Mouse (Mus musculus): ENCODE data around the gene Pkp4.

Pkp4 gene

DNA sequence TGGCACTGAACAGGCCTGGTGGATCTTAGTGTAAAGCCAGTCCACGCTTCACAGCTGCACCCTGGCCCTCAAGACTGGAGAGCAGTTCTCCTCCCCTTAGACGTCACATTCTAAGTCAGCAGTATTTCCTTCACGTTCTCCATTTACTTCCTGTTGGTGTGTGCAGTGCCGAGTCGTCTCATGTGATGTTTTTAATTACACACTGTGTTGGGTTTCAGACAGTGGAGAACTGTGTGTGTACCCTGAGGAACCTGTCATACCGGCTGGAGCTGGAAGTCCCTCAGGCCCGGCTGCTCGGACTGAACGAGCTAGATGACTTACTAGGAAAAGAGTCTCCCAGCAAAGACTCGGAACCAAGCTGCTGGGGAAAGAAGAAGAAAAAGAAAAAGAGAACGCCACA is 177.9 kb downstream of the Pkp4 start:
- DNase-seq (ENCODE audit: extremely low spot score, low read depth, low spot score): no peak

DNA sequence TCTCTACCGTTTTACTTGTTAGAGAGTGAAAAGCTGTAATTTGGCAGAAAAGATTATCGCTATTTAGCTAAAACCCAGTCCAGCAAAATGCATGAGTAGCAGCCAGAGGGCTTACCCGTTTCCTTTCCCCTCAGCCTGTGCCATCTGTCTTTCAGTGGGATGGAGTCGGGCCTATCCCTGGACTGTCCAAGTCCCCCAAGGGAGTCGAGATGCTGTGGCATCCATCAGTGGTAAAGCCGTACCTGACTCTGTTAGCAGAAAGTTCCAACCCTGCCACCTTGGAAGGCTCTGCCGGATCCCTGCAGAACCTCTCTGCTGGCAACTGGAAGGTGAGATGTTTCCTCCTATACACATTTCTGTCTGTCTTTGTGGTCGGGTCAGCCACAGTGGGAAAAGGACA is 178.3 kb downstream of the Pkp4 start:
- no peak for DNase-seq (ENCODE audit: extremely low spot score, low read depth, low spot score)

DNA sequence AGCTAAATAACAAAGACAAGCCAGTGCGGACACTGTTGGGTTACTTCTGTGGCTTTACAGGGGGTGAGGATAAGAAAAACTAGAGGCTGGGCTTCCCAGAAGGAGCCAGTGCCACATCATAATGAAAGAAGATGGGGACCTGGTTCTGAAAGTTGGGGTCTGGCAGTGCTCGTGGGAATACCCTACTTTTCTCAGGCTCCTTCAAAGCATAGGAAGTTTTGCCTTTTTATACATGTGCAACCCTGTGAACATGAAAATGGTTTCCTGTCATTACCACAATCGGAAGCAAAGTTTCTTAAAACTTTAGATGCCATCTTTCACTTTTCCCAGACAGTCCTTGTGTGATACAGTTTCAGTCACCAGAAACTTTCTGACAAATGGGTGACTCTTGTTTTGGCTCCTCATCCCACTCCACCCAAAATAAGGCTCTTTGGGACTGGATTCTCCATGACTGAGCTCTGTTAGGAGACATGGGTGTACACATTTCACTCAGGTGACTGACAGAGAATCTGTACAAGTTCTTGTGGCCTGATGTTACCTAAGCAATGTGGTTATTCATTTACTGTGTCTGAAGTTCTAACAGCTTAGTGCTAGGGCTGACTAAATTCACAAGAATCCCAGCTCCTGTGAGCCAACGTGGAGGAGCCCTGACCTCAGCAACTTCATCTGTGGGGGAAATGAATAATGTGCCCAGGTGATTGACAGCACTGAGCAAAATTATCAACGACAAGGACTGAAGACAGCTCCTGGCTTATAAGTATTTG is 179.3 kb downstream of the Pkp4 start:
- DNase-seq (ENCODE audit: extremely low spot score, low read depth, low spot score): no peak

DNA sequence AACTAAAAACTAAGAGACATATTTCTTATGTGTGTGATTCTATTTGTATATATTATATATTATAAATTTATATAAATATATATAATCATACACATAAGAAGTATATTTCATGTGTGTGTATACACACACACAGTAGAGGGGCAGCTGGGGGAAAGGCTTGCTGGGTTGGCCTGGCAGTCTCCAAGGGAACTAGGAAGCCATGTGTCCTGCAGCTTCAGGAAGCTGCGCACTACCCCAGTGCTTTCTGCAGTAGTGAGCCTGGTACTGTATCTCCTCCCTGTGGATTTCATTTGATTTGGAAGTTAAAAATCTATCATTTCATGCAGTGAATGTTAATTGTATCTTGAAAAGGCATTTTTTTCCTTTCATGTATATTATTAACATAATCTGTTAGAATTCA is 180.2 kb downstream of the Pkp4 start:
- no peak for DNase-seq (ENCODE audit: extremely low spot score, low read depth, low spot score)

DNA sequence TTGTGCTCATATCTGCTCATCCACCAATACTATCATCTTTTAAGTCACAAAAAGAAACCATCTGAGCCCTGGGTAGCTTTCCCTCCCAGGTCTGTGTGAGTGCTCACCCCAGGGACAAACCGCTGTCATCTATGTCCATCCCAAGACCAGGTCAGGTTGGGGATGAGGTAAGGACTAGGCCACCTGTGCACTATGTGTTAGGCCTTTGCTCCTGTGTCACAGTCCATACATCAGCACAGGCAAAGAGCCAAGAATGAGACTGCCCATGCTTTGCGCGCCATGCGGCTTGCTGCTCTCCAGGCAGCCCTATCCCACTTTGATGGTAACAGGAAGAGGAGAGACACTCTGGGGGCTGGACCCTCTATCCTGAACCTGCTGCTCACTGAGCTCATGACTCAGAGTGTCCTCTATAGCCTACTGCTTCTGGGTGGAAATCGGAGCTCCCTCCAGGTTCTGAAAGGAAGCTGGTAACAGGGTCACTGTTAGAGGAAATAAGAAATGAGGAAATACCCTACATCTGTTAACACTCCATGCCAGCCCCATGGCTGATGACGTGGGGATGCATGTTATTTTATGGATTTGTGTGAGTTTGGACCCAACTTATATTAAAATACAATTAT is 182.1 kb downstream of the Pkp4 start:
- DNase-seq (ENCODE audit: extremely low spot score, low read depth, low spot score): no peak

DNA sequence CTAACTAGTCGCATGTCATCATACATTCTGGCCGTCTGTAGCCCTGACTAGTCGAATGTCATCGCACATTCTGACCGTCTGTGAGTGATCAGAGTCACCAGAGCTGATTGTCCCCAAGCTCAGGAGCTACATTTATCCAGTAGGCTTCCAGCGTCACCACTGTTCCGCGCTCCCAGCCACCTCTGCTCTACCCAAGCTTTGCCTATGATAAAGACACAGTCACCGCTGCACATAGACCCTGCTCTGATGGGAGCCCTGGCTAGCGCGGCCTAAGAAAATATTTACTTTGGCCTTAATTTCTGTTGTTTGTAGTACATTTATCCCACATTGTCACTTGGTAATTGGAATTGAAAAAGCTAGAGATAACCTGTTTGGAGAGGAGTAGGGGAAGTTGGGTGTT is 183.2 kb downstream of the Pkp4 start:
- DNase-seq (ENCODE audit: extremely low spot score, low read depth, low spot score): no peak

DNA sequence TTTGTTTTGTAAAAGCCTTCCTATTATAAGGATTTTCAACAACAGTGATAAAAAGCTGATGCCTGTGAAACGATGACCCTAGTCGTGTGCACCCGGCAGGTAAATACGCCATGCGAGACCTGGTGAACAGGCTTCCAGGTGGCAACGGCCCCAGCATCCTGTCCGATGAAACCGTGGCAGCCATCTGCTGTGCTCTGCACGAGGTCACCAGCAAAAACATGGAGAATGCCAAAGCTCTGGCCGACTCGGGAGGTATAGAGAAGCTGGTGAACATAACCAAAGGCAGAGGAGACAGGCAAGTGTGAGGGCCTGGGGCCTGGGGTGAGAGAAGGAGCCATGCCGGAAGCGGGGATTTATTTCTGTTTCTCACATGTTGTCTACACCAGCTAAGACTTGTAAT is 184.0 kb downstream of the Pkp4 start:
- no peak for DNase-seq (ENCODE audit: extremely low spot score, low read depth, low spot score)

DNA sequence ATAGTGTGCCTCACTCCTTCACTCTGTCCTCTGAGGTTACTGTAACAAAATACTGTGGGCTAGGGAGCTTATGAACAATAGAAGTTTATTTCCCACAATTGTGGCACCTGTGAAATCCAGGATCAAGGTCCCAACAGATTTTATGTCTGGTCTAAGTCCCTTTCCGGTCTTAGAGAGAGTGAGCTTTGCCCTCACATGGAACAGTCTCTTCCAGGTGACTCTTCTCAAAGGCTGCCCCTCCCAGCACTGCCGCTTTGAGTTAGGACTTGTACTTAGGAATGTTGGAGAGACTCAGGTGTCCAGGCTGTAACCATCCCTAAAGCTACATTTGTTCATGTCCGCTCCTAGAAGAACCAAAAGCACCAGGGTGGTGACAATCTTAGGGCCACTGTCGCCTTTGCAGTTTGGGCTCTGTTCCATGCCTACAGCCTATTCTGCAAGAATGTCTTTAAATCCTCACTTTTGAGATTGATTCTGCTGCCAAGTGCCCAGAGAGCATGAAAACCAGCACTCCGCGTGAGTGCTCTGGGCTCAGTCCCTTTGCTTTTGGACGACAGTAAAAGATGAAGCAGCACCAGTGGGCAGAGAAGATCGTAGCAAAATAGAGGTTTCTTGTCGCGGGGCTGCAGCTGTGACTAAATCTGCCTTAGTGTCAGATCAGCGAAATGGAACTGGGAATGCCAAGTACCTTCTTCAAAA is 184.6 kb downstream of the Pkp4 start:
- no peak for DNase-seq (ENCODE audit: extremely low spot score, low read depth, low spot score)

DNA sequence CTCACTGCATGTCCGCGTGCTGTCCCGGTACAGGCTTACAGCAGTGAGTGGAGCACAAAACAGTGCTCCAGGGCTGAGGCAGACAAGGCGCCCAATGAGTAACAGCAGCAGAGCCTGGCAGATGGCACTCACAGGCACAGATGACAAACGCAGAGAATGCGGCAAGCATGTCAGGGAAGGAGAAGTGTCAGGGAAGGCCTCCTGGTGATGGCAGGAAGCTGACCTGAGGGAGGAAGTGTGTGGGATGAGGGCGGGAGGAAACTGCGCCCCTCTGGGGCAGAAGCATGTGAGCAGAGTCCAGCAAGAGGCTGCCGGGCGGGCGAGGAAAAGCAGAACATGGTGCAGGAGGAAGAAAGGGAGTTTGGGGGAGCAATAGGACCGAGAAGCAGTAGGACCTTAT is 185.8 kb downstream of the Pkp4 start:
- no peak for DNase-seq (ENCODE audit: extremely low spot score, low read depth, low spot score)

DNA sequence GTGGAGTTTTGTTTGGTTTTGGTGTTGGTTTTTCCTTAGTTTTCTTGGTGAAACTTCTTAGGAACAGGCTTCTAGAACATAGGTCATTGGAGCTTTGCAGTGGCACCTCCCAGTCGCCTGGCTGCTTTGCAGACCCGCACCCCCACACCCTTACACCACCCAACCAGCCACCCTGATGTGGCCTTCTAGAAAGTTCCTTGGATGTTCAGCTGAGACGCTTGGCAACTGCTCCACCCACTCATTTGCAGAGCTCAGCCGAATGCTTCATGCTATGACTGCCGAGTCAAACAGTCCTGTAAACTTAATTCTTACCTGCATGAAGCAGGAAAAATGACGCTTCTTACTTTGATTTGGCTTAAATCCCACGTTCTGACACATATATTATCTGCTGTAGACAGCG is 187.9 kb downstream of the Pkp4 start:
- DNase-seq (ENCODE audit: extremely low spot score, low read depth, low spot score): no peak

DNA sequence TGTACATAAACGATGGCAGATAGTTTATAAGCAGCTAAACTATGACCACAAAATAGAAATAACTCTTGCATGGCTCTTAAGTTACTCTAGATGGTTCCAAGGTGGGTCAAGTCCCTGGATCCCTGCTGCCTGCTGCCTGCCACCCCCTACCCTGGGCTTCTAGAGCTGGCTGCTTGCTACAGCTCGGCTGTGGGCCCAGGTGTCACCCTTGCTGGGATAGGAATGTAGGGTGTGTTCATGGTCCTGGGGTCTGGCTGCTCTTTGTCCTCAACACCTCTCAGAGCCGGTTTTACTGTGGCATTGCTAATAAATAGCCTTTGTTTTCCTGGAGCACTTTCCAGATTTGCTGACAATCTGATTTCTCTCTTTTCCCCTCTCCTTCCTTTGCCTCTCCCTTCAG is 189.4 kb downstream of the Pkp4 start:
- no peak for DNase-seq (ENCODE audit: extremely low spot score, low read depth, low spot score)

DNA sequence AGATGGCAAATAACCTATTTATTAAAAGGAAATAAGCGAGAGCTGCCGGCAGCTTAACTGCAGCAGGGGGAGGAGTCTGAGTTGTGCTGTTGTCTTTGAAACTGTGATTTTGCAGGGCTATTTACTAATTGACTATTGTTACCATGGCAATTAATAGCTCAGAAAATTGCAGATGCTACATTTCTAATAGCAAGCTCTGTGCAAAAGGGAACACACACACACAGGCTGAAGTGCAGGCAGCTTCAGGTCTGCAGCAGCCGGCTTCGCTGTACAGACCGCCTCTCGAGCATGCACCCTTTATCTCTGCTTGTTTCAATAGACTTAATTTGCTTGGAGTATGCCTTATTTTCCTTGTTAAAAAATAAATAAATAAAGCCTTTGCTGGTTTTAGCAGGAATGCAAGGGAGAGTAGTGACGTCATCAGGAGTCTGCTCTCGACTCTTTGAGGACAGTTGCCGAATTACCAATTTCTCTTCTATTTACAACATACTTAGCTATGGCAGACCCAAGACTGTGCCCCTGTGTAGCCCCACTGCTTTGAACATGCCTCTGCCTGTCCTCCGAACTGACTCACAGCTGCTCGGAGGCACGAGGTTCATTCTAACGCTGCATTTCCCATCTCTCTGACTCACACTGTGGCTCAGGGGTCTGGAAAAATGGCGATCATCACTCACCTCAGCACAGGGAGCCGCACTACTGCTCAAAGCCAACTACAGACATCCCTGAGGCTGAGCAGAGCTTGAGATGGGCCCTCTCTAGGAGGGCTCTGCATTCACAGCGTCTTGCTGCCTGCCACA is 190.9 kb downstream of the Pkp4 start:
- no peak for DNase-seq (ENCODE audit: extremely low spot score, low read depth, low spot score)

DNA sequence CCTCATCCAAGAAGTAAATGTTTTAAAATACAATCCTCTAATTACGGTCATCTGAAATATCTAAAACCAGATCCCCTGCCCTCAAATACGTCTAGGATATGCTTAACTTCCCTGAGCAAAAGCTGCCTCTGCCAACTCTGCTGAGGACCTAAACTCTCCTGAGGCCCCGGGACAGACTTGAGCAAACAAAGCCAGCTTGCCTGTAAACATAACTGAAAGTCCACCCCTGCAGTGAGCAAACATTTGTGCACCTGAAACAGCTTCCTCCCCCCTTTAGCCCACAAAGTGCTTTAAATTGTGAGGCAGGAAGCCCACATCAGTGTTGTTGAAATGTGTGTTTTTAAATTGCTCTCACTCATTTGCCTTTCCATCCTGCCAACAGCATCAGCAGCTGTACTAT is 193.2 kb downstream of the Pkp4 start:
- no peak for DNase-seq (ENCODE audit: extremely low spot score, low read depth, low spot score)

DNA sequence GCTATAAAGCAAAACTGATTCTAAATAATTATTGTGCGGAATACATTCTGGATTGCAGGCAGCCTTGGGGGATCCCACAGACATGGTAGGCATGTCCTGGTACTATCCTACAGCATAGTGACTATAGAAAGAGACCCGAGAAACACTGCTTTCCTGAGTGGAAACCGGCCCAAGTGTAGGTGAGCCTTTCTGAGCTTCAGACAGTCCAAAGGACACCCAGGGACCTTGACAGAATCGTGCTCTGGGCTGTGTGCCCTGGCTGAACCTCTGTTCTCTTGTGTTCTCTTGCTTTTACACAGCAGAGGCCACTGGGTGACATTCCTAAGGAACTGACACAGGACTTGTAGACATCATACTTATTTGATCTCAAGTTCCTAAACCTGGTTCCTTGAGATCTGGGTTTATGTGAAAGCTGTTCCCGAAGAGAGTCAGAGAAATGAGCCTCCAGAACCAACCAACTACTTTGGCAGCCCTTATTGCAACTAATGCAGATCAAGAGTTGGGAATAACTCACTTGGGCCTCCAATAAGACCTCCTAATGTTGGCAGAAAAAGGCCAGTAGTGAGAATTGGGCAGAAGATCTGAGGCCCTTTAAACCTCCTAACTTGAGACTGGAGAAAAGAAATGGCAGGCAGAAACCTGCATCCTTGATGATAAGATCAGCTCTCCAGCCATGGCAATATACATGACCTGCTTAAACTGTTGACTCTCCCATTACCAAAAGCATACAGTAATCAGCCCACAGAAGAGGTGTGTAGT is 195.1 kb downstream of the Pkp4 start:
- DNase-seq (ENCODE audit: extremely low spot score, low read depth, low spot score): no peak

DNA sequence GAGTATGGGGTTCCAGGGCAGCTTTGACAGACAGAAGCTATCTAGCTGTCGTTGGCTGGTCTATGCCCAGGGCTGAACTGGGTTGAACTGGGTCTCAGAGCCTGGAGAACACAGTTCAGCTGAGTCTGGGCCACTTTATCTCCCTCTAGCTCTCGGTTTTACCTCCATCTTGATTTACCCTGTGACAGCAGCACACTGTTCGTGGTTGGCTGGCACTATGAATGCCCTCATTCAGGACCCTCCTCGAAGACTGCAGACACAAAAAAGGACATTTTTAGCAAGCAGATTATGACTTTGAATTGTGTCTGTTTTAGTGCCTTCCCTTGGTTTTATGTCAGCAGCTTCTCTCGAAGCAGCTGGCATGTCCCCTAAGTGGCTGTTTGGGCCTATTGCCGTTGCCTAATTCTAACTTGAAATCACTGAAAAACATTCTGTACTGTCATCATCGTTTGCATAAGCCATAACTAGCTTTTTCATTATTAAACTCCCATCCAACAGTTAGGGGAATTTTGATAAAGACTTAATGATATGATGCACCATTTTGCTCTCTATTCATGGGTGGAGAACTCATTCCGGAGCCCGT is 199.2 kb downstream of the Pkp4 start:
- DNase-seq (ENCODE audit: extremely low spot score, low read depth, low spot score): no peak

DNA sequence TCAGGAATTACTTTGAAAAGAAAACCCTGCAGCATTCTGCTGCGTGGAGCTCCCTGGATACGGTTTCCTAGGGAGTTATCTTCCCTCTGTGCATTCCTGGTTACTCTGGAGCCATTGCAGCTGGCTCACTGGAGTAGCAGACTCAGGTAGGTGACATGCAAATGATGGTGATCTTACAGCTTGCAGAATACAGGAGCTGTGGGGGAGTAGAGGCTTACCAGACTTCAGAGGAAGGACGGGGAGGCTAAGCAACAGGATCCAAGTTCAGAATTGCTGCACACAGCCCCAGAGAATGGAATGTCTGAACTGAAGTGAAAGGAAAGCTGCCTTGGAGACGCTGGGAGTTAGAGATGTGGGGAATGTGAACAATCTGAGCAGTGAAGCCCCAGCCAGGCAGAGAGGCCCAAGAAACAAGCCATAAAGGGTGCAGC is 200.7 kb downstream of the Pkp4 start:
- no peak for DNase-seq (ENCODE audit: extremely low spot score, low read depth, low spot score)

DNA sequence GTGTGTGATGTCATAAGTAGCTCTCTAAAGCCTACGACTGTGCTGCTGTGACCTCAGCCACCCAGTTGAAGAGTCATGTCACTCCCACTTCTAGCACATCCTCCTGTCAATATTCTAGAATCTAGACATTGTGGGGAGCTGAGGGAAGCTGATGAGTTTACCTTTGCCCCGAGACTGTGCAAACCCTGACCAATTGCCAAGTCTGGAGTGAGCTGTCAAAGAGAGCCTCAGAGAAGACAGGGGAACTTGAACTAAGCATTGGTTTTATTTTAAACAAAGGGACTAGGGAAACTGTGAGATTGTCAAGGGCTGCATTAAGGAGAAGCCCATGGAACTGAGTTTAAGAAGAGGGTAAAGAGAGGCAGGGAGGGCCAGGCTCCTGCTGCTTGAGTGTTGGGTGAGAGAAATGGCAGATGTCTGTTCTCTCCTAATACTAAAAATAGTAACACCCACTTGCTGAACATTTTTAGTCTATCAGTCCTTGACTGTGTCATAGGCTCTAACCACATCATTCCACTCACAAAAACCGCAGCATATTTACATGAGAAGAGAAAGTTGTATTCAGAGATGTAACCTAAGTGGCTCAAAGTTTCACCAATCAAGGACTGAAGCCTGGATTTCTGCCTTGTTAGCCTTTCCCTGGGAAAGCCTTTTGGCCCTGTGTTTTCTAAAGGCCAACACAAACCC is 203.6 kb downstream of the Pkp4 start:
- no peak for DNase-seq (ENCODE audit: extremely low spot score, low read depth, low spot score)

DNA sequence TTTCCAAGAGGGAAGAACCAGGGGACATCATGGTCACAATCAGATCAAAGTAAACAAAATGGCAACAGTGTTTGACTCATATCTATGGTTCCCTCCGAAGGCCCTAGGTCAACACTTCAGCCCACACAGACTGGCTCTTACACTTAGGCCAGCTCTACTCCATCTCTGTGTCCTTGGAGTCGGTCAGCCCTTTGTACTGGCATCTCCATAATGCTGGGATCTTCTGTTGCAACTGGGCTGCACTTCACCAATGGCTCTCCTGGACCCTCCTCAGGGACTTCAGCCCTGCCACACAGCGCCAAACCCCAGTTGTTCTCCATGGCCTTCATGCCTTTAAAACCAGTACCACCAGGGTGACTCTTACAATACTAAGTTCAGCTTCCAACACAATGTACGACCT is 206.5 kb downstream of the Pkp4 start:
- no peak for DNase-seq (ENCODE audit: extremely low spot score, low read depth, low spot score)

DNA sequence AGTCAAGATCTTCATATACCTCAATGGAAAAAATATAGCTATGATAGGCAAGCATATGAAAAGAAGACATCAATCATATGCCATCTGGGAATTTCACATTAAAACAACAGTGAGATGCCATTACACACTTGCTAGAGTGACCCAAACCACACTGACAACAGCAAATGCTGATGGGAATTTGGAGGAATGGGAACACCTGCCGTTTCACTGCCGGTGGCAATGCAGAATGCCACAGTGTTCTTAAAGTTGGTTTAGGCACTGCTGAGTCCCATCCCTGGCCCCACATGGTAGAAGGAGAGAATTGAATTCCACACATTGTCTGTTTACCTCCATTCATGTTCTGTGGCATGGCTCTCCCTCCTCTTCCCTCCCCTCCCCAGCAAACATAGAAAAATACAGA is 212.5 kb downstream of the Pkp4 start:
- no peak for DNase-seq (ENCODE audit: extremely low spot score, low read depth, low spot score)

DNA sequence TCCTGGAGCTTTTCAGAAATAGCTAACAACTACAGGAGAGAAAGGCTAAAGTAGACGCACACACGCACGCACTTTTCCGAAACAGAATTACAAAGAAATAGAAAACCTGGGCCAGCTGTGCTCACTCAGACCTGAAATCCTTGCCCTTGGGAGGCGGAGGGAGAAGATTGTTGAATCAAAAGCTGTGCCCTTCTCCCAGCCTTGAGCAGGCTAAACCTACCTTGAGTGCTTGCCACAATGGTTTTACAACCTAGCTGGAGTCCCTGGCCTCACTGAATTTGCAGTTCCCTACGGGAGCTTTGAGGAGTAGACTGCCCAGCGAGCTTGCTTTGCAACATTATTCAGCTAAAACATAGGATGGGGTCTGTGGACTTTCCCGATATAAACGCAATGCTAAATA is 217.4 kb downstream of the Pkp4 start:
- DNase-seq (ENCODE audit: extremely low spot score, low read depth, low spot score): no peak
